Mouse (Mus musculus): ENCODE measurements around the gene Tmbim7. TPM values are rescaled to one million over a fixed set of nuclear protein-coding genes. Genes with fewer than 3 reads are reported as not detected.

Gene Tmbim7
- polyA plus RNA-seq, 1 experiment, result not detected

DNA sequence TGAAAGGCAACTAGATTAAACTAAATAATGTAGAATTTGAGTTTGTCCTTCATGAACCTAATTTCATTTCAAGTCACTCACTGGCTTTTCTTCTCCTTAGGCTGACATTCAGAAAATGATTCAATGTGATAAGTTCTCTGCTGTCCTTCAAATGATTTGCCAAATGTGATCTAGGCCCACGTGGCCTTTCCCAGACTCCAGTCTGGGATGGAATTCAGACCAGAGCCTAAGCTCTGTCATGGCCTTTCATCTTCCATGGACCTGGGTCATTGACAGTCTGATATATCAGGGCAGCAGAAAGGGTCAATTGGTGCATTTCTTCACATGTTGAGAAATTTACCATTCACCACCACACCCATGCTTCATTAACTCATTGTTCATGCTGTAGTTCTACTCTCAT is 74.5 kb downstream of the Tmbim7 start:
- no peaks in the 10 kb centered on the region for H3K79me2 ChIP-seq (ENCODE audit: control insufficient read depth, insufficient read depth)
- TF ChIP-seq FOSL1 (IDR thresholded peaks at IDR 0.05; ENCODE audit: insufficient read depth, low read length, poor library complexity, severe bottlenecking) (no peak), CEBPB (IDR thresholded peaks at IDR 0.05; ENCODE audit: low read depth) (no peak), MYOD1 (IDR thresholded peaks at IDR 0.05; ENCODE audit: control insufficient read depth, insufficient read length, low read depth) (no peak), CTCF (IDR thresholded peaks at IDR 0.05; ENCODE audit: control insufficient read depth, insufficient read depth, insufficient read length) (no peak), USF1 (IDR thresholded peaks at IDR 0.05; ENCODE audit: low read depth) (no peak), MYOG (IDR thresholded peaks at IDR 0.05; ENCODE audit: control insufficient read depth, extremely low read depth, insufficient read length) (no peak), MAX (IDR thresholded peaks at IDR 0.05) (no peak)
- H3K36me3 ChIP-seq (ENCODE audit: control insufficient read depth, insufficient read depth), result peaks cover 66% of the 10 kb centered on the region
- H3K79me3 ChIP-seq (ENCODE audit: low read depth), result no peaks in the 10 kb centered on the region
- no peak overlapping the region for H3K4me3 ChIP-seq (ENCODE audit: insufficient read depth, poor library complexity, severe bottlenecking)
- H3ac ChIP-seq (ENCODE audit: control insufficient read depth, insufficient read length, low read depth), result no peak overlapping the region
- H3K27me3 ChIP-seq (ENCODE audit: control insufficient read depth, insufficient read depth, insufficient read length), result no peaks in the 10 kb centered on the region

DNA sequence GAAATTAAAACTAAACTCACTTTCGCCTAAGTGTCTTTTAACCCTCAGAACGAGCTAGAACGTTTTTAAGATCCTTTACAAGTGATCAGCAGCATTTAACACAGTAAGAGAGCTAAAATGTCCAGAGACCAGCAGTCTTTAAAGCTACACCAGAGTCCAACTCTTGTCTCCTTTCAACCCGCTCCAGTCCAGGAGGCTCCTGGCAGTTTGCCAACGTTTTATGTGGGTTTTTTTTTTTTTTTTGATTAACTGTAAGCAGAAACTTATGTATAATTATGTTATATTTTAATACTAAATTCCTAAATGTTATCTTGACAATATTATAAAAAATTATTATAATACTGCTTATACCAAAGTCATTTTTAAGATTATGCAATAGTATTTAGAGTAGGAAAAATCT is 77.8 kb downstream of the Tmbim7 start:
- Histone ChIP-seq H3K36me3 (ENCODE audit: control insufficient read depth, insufficient read depth) (peaks cover 58% of the 10 kb centered on the region), H3ac (ENCODE audit: control insufficient read depth, insufficient read length, low read depth) (no peak overlapping the region), H3K79me3 (ENCODE audit: low read depth) (no peaks in the 10 kb centered on the region), H3K4me3 (ENCODE audit: insufficient read depth, poor library complexity, severe bottlenecking) (no peak overlapping the region), H3K79me2 (ENCODE audit: control insufficient read depth, insufficient read depth) (no peaks in the 10 kb centered on the region), H3K27me3 (ENCODE audit: control insufficient read depth, insufficient read depth, insufficient read length) (no peaks in the 10 kb centered on the region)
- TF ChIP-seq FOSL1 (IDR thresholded peaks at IDR 0.05; ENCODE audit: insufficient read depth, low read length, poor library complexity, severe bottlenecking), result no peak
- TF ChIP-seq MYOG (IDR thresholded peaks at IDR 0.05; ENCODE audit: control insufficient read depth, extremely low read depth, insufficient read length), result no peak
- no peak for TF ChIP-seq MYOD1 (IDR thresholded peaks at IDR 0.05; ENCODE audit: control insufficient read depth, insufficient read length, low read depth)

Small RNAs within 50 kb of the gene (microRNA-seq; reads per million reads assigned to microRNA genes)
- gene Gm22926 (ENCODE audit: borderline microRNAs expressed) (not detected), gene Gm26238 (ENCODE audit: borderline microRNAs expressed) (not detected)

Other genes with a start within 250 kb of the Tmbim7 start
- gene Fam133b, start 107.3 kb upstream of the Tmbim7 start, polyA plus RNA-seq (2012; fragmentation: generic; extraction: Trizol), result 13.3 TPM
- gene 1700109H08Rik, start 79.6 kb upstream of the Tmbim7 start, polyA plus RNA-seq (2012; fragmentation: generic; extraction: Trizol), result 0.39 TPM
- 3.3 TPM for gene Pex1, start 55.1 kb upstream of the Tmbim7 start, polyA plus RNA-seq (2012; fragmentation: generic; extraction: Trizol)
- 2.9 TPM for gene Rbm48, start 54.6 kb upstream of the Tmbim7 start, polyA plus RNA-seq (2012; fragmentation: generic; extraction: Trizol)
- 125 TPM for gene Gatad1, start 6.0 kb downstream of the Tmbim7 start, polyA plus RNA-seq (2012; fragmentation: generic; extraction: Trizol)
- gene Ankib1, start 151.7 kb downstream of the Tmbim7 start, polyA plus RNA-seq (2012; fragmentation: generic; extraction: Trizol), result 9.5 TPM
- 4.7 TPM for gene Krit1, start 152.0 kb downstream of the Tmbim7 start, polyA plus RNA-seq (2012; fragmentation: generic; extraction: Trizol)
- gene Lrrd1, start 194.0 kb downstream of the Tmbim7 start, polyA plus RNA-seq (2012; fragmentation: generic; extraction: Trizol), result 0.04 TPM
- gene Mterf1a, start 242.8 kb downstream of the Tmbim7 start, polyA plus RNA-seq (2012; fragmentation: generic; extraction: Trizol), result 2.3 TPM